Mouse (Mus musculus) adrenal gland, postnatal 4 days (tissue): ENCODE data around the gene Wdr64. TPM values are rescaled to one million over a fixed set of nuclear protein-coding genes. Genes with fewer than 3 reads are reported as not detected.

Experiments
- DNase-seq, 2 experiments: peaks; one replicate each; pipeline ENCODE4 v3.0.0; 2021 to 2022; ENCODE audit warnings: low spot score in 2 of 2, mixed read lengths in 2 of 2
- total RNA-seq, 2 experiments: library from RNA; stranded (reverse); gene quantifications; 2 replicates each; pipeline ENCODE4 v1.2.3; 2021

The Wdr64 gene
- total RNA-seq, 2 experiments from 2014 or later: not detected

GRCm38 (mm10) chr1:175716832-175717231, 18.4 kb downstream of the Wdr64 start:
- no peak for DNase-seq

GRCm38 (mm10) chr1:175725771-175726170, 27.4 kb downstream of the Wdr64 start:
- DNase-seq: no peak

- DNase-seq: no peak
These were observed 56.4 kb downstream of the Wdr64 start for GRCm38 (mm10) chr1:175754576-175755364.

GRCm38 (mm10) chr1:175794668-175795067, 96.3 kb downstream of the Wdr64 start:
- no peak for DNase-seq

GRCm38 (mm10) chr1:175808356-175808755, 110.0 kb downstream of the Wdr64 start:
- no peak for DNase-seq

GRCm38 (mm10) chr1:175811625-175812024, 113.2 kb downstream of the Wdr64 start:
- no peak for DNase-seq

GRCm38 (mm10) chr1:175823815-175824438, 125.5 kb downstream of the Wdr64 start:
- DNase-seq: no peak

GRCm38 (mm10) chr1:175828539-175828938, 130.1 kb downstream of the Wdr64 start:
- DNase-seq: no peak

- DNase-seq: no peak
These were observed 130.8 kb downstream of the Wdr64 start for GRCm38 (mm10) chr1:175829220-175829619.

GRCm38 (mm10) chr1:175855515-175855914, 157.1 kb downstream of the Wdr64 start:
- no peak for DNase-seq

Other genes with a start within 250 kb of the Wdr64 start
- gene Rgs7, start 206.1 kb upstream of the Wdr64 start, total RNA-seq: 1 to 10 TPM; 6.9 to 9.2 TPM
- gene Kmo, start 78.2 kb upstream of the Wdr64 start, total RNA-seq: 1 to 10 TPM in 1 of 2 experiments, under 1 TPM in 1; 0.84 to 4.2 TPM
- 100 to 1,000 TPM; 159 to 176 TPM for gene Fh1, start 73.0 kb upstream of the Wdr64 start, total RNA-seq
- gene Opn3, start 5.8 kb upstream of the Wdr64 start, total RNA-seq: 1 to 10 TPM; 6.3 to 7.9 TPM
- 10 to 100 TPM in 1 of 2 experiments, 1 to 10 TPM in 1; 8.0 to 10.1 TPM for gene Chml, start 5.7 kb upstream of the Wdr64 start, total RNA-seq
- 10 to 100 TPM; 13.1 to 16.1 TPM for gene Exo1, start 182.0 kb downstream of the Wdr64 start, total RNA-seq
- gene Gm38100, start 221.7 kb downstream of the Wdr64 start, total RNA-seq: not detected